Mouse (Mus musculus) layer of hippocampus, adult 9-11 months (tissue): ENCODE results near the gene Rps27rt.
"Not testable (repeated sequence)": the region's sequence is repeated elsewhere in the genome, so short reads cannot be mapped to it uniquely, and the experiment has no call there.

Experiments
- DNase-seq: peaks from one replicate; pipeline ENCODE4 v3.0.0; 2022

Gene Rps27rt

GRCm38 (mm10) chr9:114979969-114980368, 2.6 kb downstream of the Rps27rt start:
- no peak for DNase-seq

- peak; percentile 87 for DNase-seq
These were observed 4.0 kb downstream of the Rps27rt start, which contains the start of gene Osbpl10 for GRCm38 (mm10) chr9:114978281-114979111. TSS of gene Osbpl10 (plus strand) at chr9:114978569.

- peak; percentile 68 for DNase-seq
These were observed 4.9 kb downstream of the Rps27rt start for GRCm38 (mm10) chr9:114977461-114978280.

GRCm38 (mm10) chr9:114966286-114966685, 16.3 kb downstream of the Rps27rt start:
- not testable (repeated sequence) for DNase-seq

GRCm38 (mm10) chr9:114964093-114964492, 18.4 kb downstream of the Rps27rt start:
- no peak for DNase-seq

- DNase-seq: no peak
These were observed 21.7 kb downstream of the Rps27rt start for GRCm38 (mm10) chr9:114960844-114961243.

- DNase-seq: no peak
These were observed 22.3 kb downstream of the Rps27rt start for GRCm38 (mm10) chr9:114960043-114960789.

GRCm38 (mm10) chr9:114956945-114957344, 25.6 kb downstream of the Rps27rt start:
- DNase-seq: no peak

- DNase-seq: no peak
These were observed 27.2 kb downstream of the Rps27rt start for GRCm38 (mm10) chr9:114955340-114955739.

- no peak for DNase-seq
These were observed 29.7 kb downstream of the Rps27rt start for GRCm38 (mm10) chr9:114952866-114953265.

GRCm38 (mm10) chr9:114948395-114948794, 34.1 kb downstream of the Rps27rt start:
- no peak for DNase-seq

- no peak for DNase-seq
These were observed 37.0 kb downstream of the Rps27rt start for GRCm38 (mm10) chr9:114945576-114945975.

GRCm38 (mm10) chr9:114944642-114945041, 37.9 kb downstream of the Rps27rt start:
- no peak for DNase-seq

GRCm38 (mm10) chr9:114936687-114937086, 45.9 kb downstream of the Rps27rt start:
- no peak for DNase-seq

- no peak for DNase-seq
These were observed 47.2 kb downstream of the Rps27rt start for GRCm38 (mm10) chr9:114935321-114935720.

GRCm38 (mm10) chr9:114934231-114934630, 48.3 kb downstream of the Rps27rt start:
- DNase-seq: no peak

- DNase-seq: peak; percentile 97
These were observed 48.8 kb downstream of the Rps27rt start, which contains the start of gene Gpd1l for GRCm38 (mm10) chr9:114933723-114934171. TSS of gene Gpd1l (minus strand) at chr9:114933987.

GRCm38 (mm10) chr9:114933037-114933722, 49.4 kb downstream of the Rps27rt start:
- DNase-seq: no peak

GRCm38 (mm10) chr9:114932607-114933006, 49.9 kb downstream of the Rps27rt start:
- no peak for DNase-seq
